In genomic region chr17:35919864-35920301, GRCm38 (mm10) we compare ENCODE assay signal across 8 mouse cellular contexts. TPM values are rescaled to one million over a fixed set of nuclear protein-coding genes. Genes with fewer than 3 reads are reported as not detected.
A peak's percentile ranks its signal among the peaks of the same experiment; 100 is the strongest.
DNase-seq lines count a peak whose midpoint lies in the region; ATAC-seq and TF ChIP-seq lines count a peak whose summit lies in the region.

No protein-coding gene starts in this region.

- intact Hi-C loops in heart, postnatal 36 days (cut with DNase I): loop anchor here (5.0 kb wide), 1 partner anchor 62 kb away; the partner anchor contains the start of gene Prr3

- H3K9me3 ChIP-seq in heart, embryonic 15.5 days (replicated peaks): no peaks in the 10 kb centered on the region
- no peaks in the 10 kb centered on the region for H3K9me3 ChIP-seq in heart, postnatal 0 days (replicated peaks; ENCODE audit: control insufficient read depth, low read length)

- H3K27me3 ChIP-seq in heart, embryonic 15.5 days: no peaks in the 10 kb centered on the region
- H3K27me3 ChIP-seq in heart, postnatal 0 days (ENCODE audit: control insufficient read depth, insufficient read depth, low read length): no peaks in the 10 kb centered on the region

- ATAC-seq in heart, embryonic 15.5 days (replicated peaks; ENCODE audit: insufficient number of reproducible peaks, insufficient read depth, low FRiP score, low read depth): no peak
- no peak for ATAC-seq in heart, postnatal 0 days (ENCODE audit: insufficient read depth, low read depth)
- ATAC-seq in megakaryocyte progenitor cell, adult 5-6 weeks (replicated peaks; ENCODE audit: poor library complexity): peak; percentile 5; the same call in 1 of the 2 replicates
- no peak for ATAC-seq in CD4-positive, CD25-positive, alpha-beta regulatory T cell, adult 4 months

- 35% methylated on average over 6 of the region's 6 CpGs for WGBS in heart, embryonic 15.5 days
- 30% methylated on average over 6 of the region's 6 CpGs for WGBS in heart, postnatal 0 days

- no peak for DNase-seq in heart, postnatal 36 days
- peak; percentile 75 for DNase-seq in ZHBTc4 (ENCODE audit: low read depth, low spot score)
- DNase-seq in heart, postnatal 0 days (ENCODE audit: low spot score): no peak
- no peak for DNase-seq in Muller cell, postnatal 12 days (ENCODE audit: inconsistent ontology term)
- DNase-seq in layer of hippocampus, postnatal 14 days (ENCODE audit: low spot score in 2 of 2): no peak

- TF ChIP-seq EP300 in heart, postnatal 0 days (IDR thresholded peaks at IDR 0.05; ENCODE audit: low read depth): no peak

- H3K4me2 ChIP-seq in heart, embryonic 15.5 days: peak overlapping the region; percentile 78
- peak overlapping the region; percentile 89; the same call in 1 of the 2 replicates for H3K4me2 ChIP-seq in heart, postnatal 0 days (ENCODE audit: low read depth, low read length)

- H3K36me3 ChIP-seq in heart, embryonic 15.5 days: peaks cover 12% of the 10 kb centered on the region
- peaks cover 28% of the 10 kb centered on the region for H3K36me3 ChIP-seq in heart, postnatal 0 days (replicated peaks; ENCODE audit: control insufficient read depth, insufficient read depth, low read length)

- peak overlapping the region; percentile 58; the same call in 1 of the 2 replicates for H3K9ac ChIP-seq in heart, embryonic 15.5 days
- peak overlapping the region; percentile 2; the same call in 1 of the 2 replicates for H3K9ac ChIP-seq in heart, postnatal 0 days (replicated peaks; ENCODE audit: low read depth, low read length)

- H3K27ac ChIP-seq in heart, embryonic 15.5 days: peak overlapping the region; percentile 97
- peak overlapping the region; percentile 99 for H3K27ac ChIP-seq in heart, postnatal 0 days (ENCODE audit: low read depth)

- peak overlapping the region; percentile 83 for H3K4me3 ChIP-seq in heart, embryonic 15.5 days
- H3K4me3 ChIP-seq in heart, postnatal 0 days (ENCODE audit: low read depth, low read length): peak overlapping the region; percentile 91

- peaks cover 40% of the 10 kb centered on the region for H3K4me1 ChIP-seq in heart, embryonic 15.5 days (replicated peaks)
- H3K4me1 ChIP-seq in heart, postnatal 0 days (ENCODE audit: control insufficient read depth, insufficient read depth): peaks cover 18% of the 10 kb centered on the region; the same call in 1 of the 2 replicates

- TF ChIP-seq CTCF in heart, postnatal 0 days (IDR thresholded peaks at IDR 0.05; ENCODE audit: low read depth): no peak

RNA-seq across cellular contexts. Expression of gene Ppp1r10, which starts 3.6 kb away (rescaled TPM):
- polyA plus RNA-seq in heart, embryonic 15.5 days (2015; fragmentation: Nextera tagmentation; extraction: Ambion mirVana): 26.5 and 28.1 TPM in 2 replicates
- 10 to 100 TPM; 22.6 to 44.3 TPM for total RNA-seq in heart, postnatal 36 days (2021)
- total RNA-seq in heart, postnatal 0 days (2014; rRNA removed; ENCODE audit: low replicate concordance): 11.2 and 20.7 TPM in 2 replicates
- 14.8 and 20.2 TPM in 2 replicates for polyA plus RNA-seq in heart, postnatal 0 days (2015; fragmentation: Nextera tagmentation; extraction: Ambion mirVana)
- 75.7 and 80.1 TPM in 2 replicates for total RNA-seq in megakaryocyte progenitor cell, adult 5-6 weeks (2015)
- total RNA-seq in megakaryocyte progenitor cell, adult 5-6 weeks (2017): 121 and 126 TPM in 2 replicates
- total RNA-seq in layer of hippocampus, postnatal 14 days (2021): 10 to 100 TPM; 68.3 to 74.5 TPM
- 10 to 100 TPM; 44.9 to 53.5 TPM for polyA plus RNA-seq in CD4-positive, CD25-positive, alpha-beta regulatory T cell, adult 4 months (2017; shearing (Covaris generic))

RNA-seq across cellular contexts. Expression of gene Mrps18b, which starts 3.7 kb away (rescaled TPM):
- polyA plus RNA-seq in heart, embryonic 15.5 days (2015; fragmentation: Nextera tagmentation; extraction: Ambion mirVana): 64.2 and 69.2 TPM in 2 replicates
- total RNA-seq in heart, postnatal 36 days (2021): 10 to 100 TPM; 51.6 to 53.4 TPM
- 38.0 and 73.7 TPM in 2 replicates for total RNA-seq in heart, postnatal 0 days (2014; rRNA removed; ENCODE audit: low replicate concordance)
- polyA plus RNA-seq in heart, postnatal 0 days (2015; fragmentation: Nextera tagmentation; extraction: Ambion mirVana): 68.6 and 77.0 TPM in 2 replicates
- 96.2 and 142 TPM in 2 replicates for total RNA-seq in megakaryocyte progenitor cell, adult 5-6 weeks (2015)
- 68.3 and 76.4 TPM in 2 replicates for total RNA-seq in megakaryocyte progenitor cell, adult 5-6 weeks (2017)
- total RNA-seq in layer of hippocampus, postnatal 14 days (2021): 10 to 100 TPM; 41.2 to 42.7 TPM
- polyA plus RNA-seq in CD4-positive, CD25-positive, alpha-beta regulatory T cell, adult 4 months (2017; shearing (Covaris generic)): 10 to 100 TPM; 59.8 to 82.8 TPM

RNA-seq across cellular contexts. Expression of gene Atat1, which starts 10.0 kb away (rescaled TPM):
- polyA plus RNA-seq in heart, embryonic 15.5 days (2015; fragmentation: Nextera tagmentation; extraction: Ambion mirVana): 38.7 and 50.7 TPM in 2 replicates
- total RNA-seq in heart, postnatal 36 days (2021): 1 to 10 TPM; 6.6 to 6.8 TPM
- total RNA-seq in heart, postnatal 0 days (2014; rRNA removed; ENCODE audit: low replicate concordance): 28.6 and 31.0 TPM in 2 replicates
- polyA plus RNA-seq in heart, postnatal 0 days (2015; fragmentation: Nextera tagmentation; extraction: Ambion mirVana): 19.1 and 19.8 TPM in 2 replicates
- total RNA-seq in megakaryocyte progenitor cell, adult 5-6 weeks (2015): 6.0 and 8.8 TPM in 2 replicates
- total RNA-seq in megakaryocyte progenitor cell, adult 5-6 weeks (2017): 4.6 and 10.7 TPM in 2 replicates
- 10 to 100 TPM; 82.6 to 87.1 TPM for total RNA-seq in layer of hippocampus, postnatal 14 days (2021)
- 10 to 100 TPM; 10.3 to 16.9 TPM for polyA plus RNA-seq in CD4-positive, CD25-positive, alpha-beta regulatory T cell, adult 4 months (2017; shearing (Covaris generic))

RNA-seq across cellular contexts. Expression of gene 2310061I04Rik, which starts 22.7 kb away (rescaled TPM):
- polyA plus RNA-seq in heart, embryonic 15.5 days (2015; fragmentation: Nextera tagmentation; extraction: Ambion mirVana): 23.9 and 27.6 TPM in 2 replicates
- total RNA-seq in heart, postnatal 36 days (2021): 100 to 1,000 TPM; 109 to 112 TPM
- 32.5 and 36.6 TPM in 2 replicates for total RNA-seq in heart, postnatal 0 days (2014; rRNA removed; ENCODE audit: low replicate concordance)
- 51.9 and 53.1 TPM in 2 replicates for polyA plus RNA-seq in heart, postnatal 0 days (2015; fragmentation: Nextera tagmentation; extraction: Ambion mirVana)
- 38.8 and 51.8 TPM in 2 replicates for total RNA-seq in megakaryocyte progenitor cell, adult 5-6 weeks (2015)
- 4.5 and 7.5 TPM in 2 replicates for total RNA-seq in megakaryocyte progenitor cell, adult 5-6 weeks (2017)
- total RNA-seq in layer of hippocampus, postnatal 14 days (2021): 10 to 100 TPM; 61.8 to 71.4 TPM
- polyA plus RNA-seq in CD4-positive, CD25-positive, alpha-beta regulatory T cell, adult 4 months (2017; shearing (Covaris generic)): 10 to 100 TPM; 12.6 to 15.3 TPM

RNA-seq across cellular contexts. Expression of gene Dhx16, which starts 40.3 kb away (rescaled TPM):
- polyA plus RNA-seq in heart, embryonic 15.5 days (2015; fragmentation: Nextera tagmentation; extraction: Ambion mirVana): 19.7 and 31.1 TPM in 2 replicates
- total RNA-seq in heart, postnatal 36 days (2021): 10 to 100 TPM; 19.2 to 22.2 TPM
- total RNA-seq in heart, postnatal 0 days (2014; rRNA removed; ENCODE audit: low replicate concordance): 18.2 and 24.1 TPM in 2 replicates
- polyA plus RNA-seq in heart, postnatal 0 days (2015; fragmentation: Nextera tagmentation; extraction: Ambion mirVana): 14.9 and 15.0 TPM in 2 replicates
- 100 and 110 TPM in 2 replicates for total RNA-seq in megakaryocyte progenitor cell, adult 5-6 weeks (2015)
- 78.2 and 82.0 TPM in 2 replicates for total RNA-seq in megakaryocyte progenitor cell, adult 5-6 weeks (2017)
- 10 to 100 TPM; 30.3 to 33.6 TPM for total RNA-seq in layer of hippocampus, postnatal 14 days (2021)
- polyA plus RNA-seq in CD4-positive, CD25-positive, alpha-beta regulatory T cell, adult 4 months (2017; shearing (Covaris generic)): 10 to 100 TPM; 13.4 to 39.3 TPM
